Mouse (Mus musculus): ENCODE data around the gene Tspo2. TPM values are rescaled to one million over a fixed set of nuclear protein-coding genes. Genes with fewer than 3 reads are reported as not detected.

Gene Tspo2
- polyA plus RNA-seq, 2 experiments = 168 to 210 TPM

DNA sequence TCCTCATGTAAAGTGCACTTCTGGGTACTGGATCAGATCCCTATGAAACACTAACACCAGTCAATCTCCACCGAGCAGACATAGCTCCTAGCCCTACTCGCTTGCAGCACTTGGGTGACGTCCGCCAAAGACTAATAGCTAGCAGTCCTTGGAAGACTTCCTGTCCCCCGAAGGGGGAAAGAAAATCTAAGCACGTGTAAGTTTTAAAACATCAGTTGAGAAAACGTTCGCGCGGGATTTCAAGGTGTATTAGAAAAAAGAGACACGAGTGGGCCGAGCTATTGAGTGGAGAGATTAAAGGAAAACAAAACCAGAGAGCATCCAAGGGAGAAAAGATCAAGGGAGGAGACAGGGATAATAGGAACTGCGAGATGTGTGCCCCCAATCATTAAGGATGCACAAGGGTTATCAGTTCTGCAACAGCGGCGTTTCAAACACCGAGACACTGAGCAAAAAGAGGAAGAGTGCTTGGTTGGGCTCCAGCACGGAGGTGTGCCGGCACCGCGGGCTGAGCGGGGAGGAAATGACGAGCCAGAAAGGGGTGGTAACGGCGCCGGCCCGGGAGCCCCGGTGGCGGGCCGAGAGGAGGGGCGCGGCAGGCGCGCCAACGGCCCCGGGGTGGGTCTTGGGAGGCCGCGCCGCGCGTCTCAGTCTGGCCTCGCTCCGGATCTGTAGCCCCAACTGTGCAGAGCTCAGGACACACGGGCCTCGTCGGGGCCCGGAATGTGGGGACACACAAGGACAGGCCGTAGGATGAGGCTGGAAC, 42.6 kb downstream of the Tspo2 start:
- Histone ChIP-seq H3K4me2 (ENCODE audit: low read depth) (peak overlapping the region; percentile 94), H3K27ac (peak overlapping the region; percentile 99), H3K4me3 (ENCODE audit: insufficient read depth in 1 of 2, low read depth in 2 of 2, low read length in 2 of 2) (peak overlapping the region; percentile 80 to 91), H3K9me3 (ENCODE audit: control insufficient read depth, low read length) (no peaks in the 10 kb centered on the region), H3K9ac (replicated peaks) (peak overlapping the region; percentile 97), H3K36me3 (replicated peaks; ENCODE audit: control insufficient read depth, insufficient read depth, low read depth) (peaks cover 16% of the 10 kb centered on the region), H3K27me3 (ENCODE audit: control insufficient read depth, insufficient read depth, low read length) (no peaks in the 10 kb centered on the region), H3K4me1 (replicated peaks; ENCODE audit: control insufficient read depth in 2 of 2, insufficient read depth in 2 of 2, low read length in 1 of 2) (peaks cover 43 to 49% of the 10 kb centered on the region in 2 experiments)
- TF ChIP-seq EP300 (IDR thresholded peaks at IDR 0.05; ENCODE audit: low read depth) (no peak; the same call in 1 of the 2 replicates), CTCF (IDR thresholded peaks at IDR 0.05; ENCODE audit: low read depth) (no peak)
- peak; percentile 62 to 67 (median 66) for DNase-seq (ENCODE audit: low read depth in 3 of 3, low spot score in 3 of 3)
- ATAC-seq (ENCODE audit: insufficient read depth) = peak; percentile 50
- WGBS (ENCODE audit: insufficient replicate concordance) = under 1% methylated on average over 47 of the region's 47 CpGs

DNA sequence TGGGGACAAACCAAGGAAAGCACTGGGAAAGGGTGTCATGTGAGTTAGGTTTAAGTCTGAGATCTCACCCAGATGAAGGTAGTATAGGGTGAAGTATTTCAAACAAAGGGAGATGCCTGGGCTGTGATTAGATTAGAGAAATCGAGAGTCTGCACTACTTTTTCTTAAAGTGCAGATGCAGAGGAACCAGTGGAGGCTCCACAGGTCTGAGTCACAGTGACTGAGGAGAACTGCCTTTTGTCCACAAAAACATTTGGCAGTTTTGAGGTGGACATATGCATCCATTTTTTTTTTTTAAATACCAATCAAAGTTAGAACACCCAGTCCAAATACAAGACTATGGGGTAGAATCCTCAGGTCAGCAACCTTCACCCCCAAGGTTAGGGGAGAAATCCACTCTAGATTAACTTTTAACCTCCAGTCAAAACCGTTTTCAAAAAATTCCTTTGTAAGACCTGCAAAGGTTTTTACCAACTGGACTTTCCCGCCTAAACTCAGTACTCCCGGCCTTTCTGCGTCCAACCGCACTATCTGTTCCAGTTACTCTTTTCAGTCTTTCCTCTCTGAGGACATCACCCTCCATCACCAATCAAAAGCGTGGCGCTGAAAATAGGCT, 43.3 kb downstream of the Tspo2 start:
- Histone ChIP-seq H3K9ac (replicated peaks) (peak overlapping the region; percentile 97), H3K36me3 (replicated peaks; ENCODE audit: control insufficient read depth, insufficient read depth, low read depth) (peaks cover 16% of the 10 kb centered on the region), H3K4me1 (replicated peaks; ENCODE audit: control insufficient read depth in 2 of 2, insufficient read depth in 2 of 2, low read length in 1 of 2) (peaks cover 43 to 49% of the 10 kb centered on the region in 2 experiments), H3K4me3 (ENCODE audit: insufficient read depth in 1 of 2, low read depth in 2 of 2, low read length in 2 of 2) (peak overlapping the region; percentile 80 to 91), H3K27me3 (ENCODE audit: control insufficient read depth, insufficient read depth, low read length) (no peaks in the 10 kb centered on the region), H3K4me2 (ENCODE audit: low read depth) (peak overlapping the region; percentile 94), H3K9me3 (ENCODE audit: control insufficient read depth, low read length) (no peaks in the 10 kb centered on the region), H3K27ac (peak overlapping the region; percentile 99)
- TF ChIP-seq CTCF (IDR thresholded peaks at IDR 0.05; ENCODE audit: low read depth) = no peak
- DNase-seq (ENCODE audit: low read depth in 3 of 3, low spot score in 3 of 3) (no peak), ATAC-seq (ENCODE audit: insufficient read depth) (no peak)
- WGBS (ENCODE audit: insufficient replicate concordance) = 3% methylated on average over 8 of the region's 8 CpGs

DNA sequence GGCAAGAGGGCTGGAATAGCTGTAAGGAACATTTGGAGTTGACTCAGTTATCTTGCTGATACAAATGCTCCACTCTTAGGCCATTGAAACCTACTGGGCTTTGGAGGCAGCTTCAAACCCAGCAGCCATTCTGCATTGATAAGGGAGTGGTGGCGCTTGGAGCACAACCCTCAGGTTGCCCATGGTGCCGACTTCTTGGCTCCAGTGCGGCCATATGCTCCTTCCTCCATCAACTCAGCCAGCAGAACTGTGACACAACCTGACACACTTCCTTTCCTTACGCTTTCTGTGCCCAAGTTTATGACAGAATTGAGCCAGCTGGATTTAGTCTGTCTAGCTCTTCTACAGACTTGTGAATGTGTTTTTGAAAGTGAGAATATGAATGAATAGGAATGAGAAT, 44.2 kb downstream of the Tspo2 start:
- Histone ChIP-seq H3K4me1 (replicated peaks; ENCODE audit: control insufficient read depth in 2 of 2, insufficient read depth in 2 of 2, low read length in 1 of 2) (peaks cover 45 to 52% of the 10 kb centered on the region in 2 experiments), H3K9me3 (ENCODE audit: control insufficient read depth, low read length) (no peaks in the 10 kb centered on the region), H3K4me3 (ENCODE audit: insufficient read depth in 1 of 2, low read depth in 2 of 2, low read length in 2 of 2) (peak overlapping the region; percentile 43 to 91), H3K36me3 (replicated peaks; ENCODE audit: control insufficient read depth, insufficient read depth, low read depth) (peaks cover 11% of the 10 kb centered on the region), H3K27me3 (ENCODE audit: control insufficient read depth, insufficient read depth, low read length) (no peaks in the 10 kb centered on the region), H3K27ac (peak overlapping the region; percentile 99), H3K9ac (replicated peaks) (peak overlapping the region; percentile 97), H3K4me2 (ENCODE audit: low read depth) (peak overlapping the region; percentile 94)
- TF ChIP-seq EP300 (IDR thresholded peaks at IDR 0.05; ENCODE audit: low read depth) (peak; percentile 6; the same call in 1 of the 2 replicates), CTCF (IDR thresholded peaks at IDR 0.05; ENCODE audit: low read depth) (no peak)
- DNase-seq (ENCODE audit: low read depth in 3 of 3, low spot score in 3 of 3) = peak in 1 of 3 experiments; percentile 50
- 22% methylated on average over 4 of the region's 4 CpGs for WGBS (ENCODE audit: insufficient replicate concordance)
- no peak for ATAC-seq (ENCODE audit: insufficient read depth)

DNA sequence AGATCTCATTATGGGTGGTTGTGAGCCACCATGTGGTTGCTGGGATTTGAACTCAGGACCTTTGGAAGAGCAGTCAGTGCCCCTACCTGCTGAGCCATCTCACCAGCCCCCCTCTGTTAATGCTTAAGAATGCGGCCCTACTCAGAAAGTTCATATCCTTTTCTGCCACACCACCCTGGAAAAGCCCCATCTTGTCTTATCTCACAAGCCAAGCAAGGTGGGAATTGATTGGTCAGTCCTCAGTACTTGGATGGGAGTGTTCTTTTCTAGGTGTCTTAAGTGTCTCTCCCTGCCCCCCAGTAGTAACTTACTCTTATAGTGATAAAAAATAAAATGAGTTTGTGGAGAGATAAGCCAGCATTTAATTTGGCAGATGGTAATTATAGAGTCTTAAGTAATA, 46.6 kb downstream of the Tspo2 start:
- no peaks in the 10 kb centered on the region for H3K9me3 ChIP-seq (ENCODE audit: control insufficient read depth, low read length)
- peak overlapping the region; percentile 43 for H3K4me2 ChIP-seq (ENCODE audit: low read depth)
- TF ChIP-seq EP300 (IDR thresholded peaks at IDR 0.05; ENCODE audit: low read depth) (peak; percentile 68), CTCF (IDR thresholded peaks at IDR 0.05; ENCODE audit: low read depth) (no peak)
- ATAC-seq (ENCODE audit: insufficient read depth) = peak; percentile 3; the same call in 1 of the 2 replicates
- H3K4me3 ChIP-seq (ENCODE audit: insufficient read depth in 1 of 2, low read depth in 2 of 2, low read length in 2 of 2) = no peak overlapping the region
- peak in 1 of 3 experiments; percentile 85 for DNase-seq (ENCODE audit: low read depth in 3 of 3, low spot score in 3 of 3)
- peaks cover 34 to 43% of the 10 kb centered on the region in 2 experiments for H3K4me1 ChIP-seq (replicated peaks; ENCODE audit: control insufficient read depth in 2 of 2, insufficient read depth in 2 of 2, low read length in 1 of 2)
- peaks cover 18% of the 10 kb centered on the region for H3K36me3 ChIP-seq (replicated peaks; ENCODE audit: control insufficient read depth, insufficient read depth, low read depth)
- no peak overlapping the region for H3K9ac ChIP-seq (replicated peaks)
- WGBS (ENCODE audit: insufficient replicate concordance) = 18% methylated on average over 1 of the region's 1 CpGs
- no peaks in the 10 kb centered on the region for H3K27me3 ChIP-seq (ENCODE audit: control insufficient read depth, insufficient read depth, low read length)
- peak overlapping the region; percentile 0 for H3K27ac ChIP-seq

DNA sequence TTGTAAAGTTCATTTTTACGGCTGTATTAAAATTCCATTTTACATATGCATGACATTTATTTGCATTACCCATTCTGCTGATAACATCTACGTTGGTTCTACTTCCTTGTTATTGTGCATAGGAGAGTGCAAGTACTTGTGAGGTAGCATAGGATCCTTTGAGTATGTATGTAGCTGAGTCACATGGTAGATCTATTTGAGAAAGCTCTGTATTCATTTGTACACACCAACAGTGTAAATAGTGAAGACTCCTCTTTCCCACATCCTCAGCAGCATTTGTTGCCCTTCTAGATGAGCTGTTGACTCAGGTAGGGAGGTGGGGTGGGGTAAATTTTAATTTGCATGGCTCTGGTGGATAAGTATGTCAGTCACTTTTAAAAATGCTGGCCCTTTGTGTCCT, 47.5 kb downstream of the Tspo2 start:
- Histone ChIP-seq H3K4me2 (ENCODE audit: low read depth) (no peak overlapping the region; the same call in 1 of the 2 replicates), H3K36me3 (replicated peaks; ENCODE audit: control insufficient read depth, insufficient read depth, low read depth) (peaks cover 27% of the 10 kb centered on the region), H3K4me1 (replicated peaks; ENCODE audit: control insufficient read depth in 2 of 2, insufficient read depth in 2 of 2, low read length in 1 of 2) (peaks cover 34 to 43% of the 10 kb centered on the region in 2 experiments), H3K27ac (no peak overlapping the region), H3K4me3 (ENCODE audit: insufficient read depth in 1 of 2, low read depth in 2 of 2, low read length in 2 of 2) (no peak overlapping the region), H3K9ac (replicated peaks) (no peak overlapping the region), H3K27me3 (ENCODE audit: control insufficient read depth, insufficient read depth, low read length) (no peaks in the 10 kb centered on the region), H3K9me3 (ENCODE audit: control insufficient read depth, low read length) (no peaks in the 10 kb centered on the region)
- DNase-seq (ENCODE audit: low read depth in 3 of 3, low spot score in 3 of 3) = no peak
- ATAC-seq (ENCODE audit: insufficient read depth) = no peak
- 58% methylated on average over 2 of the region's 2 CpGs for WGBS (ENCODE audit: insufficient replicate concordance)
- TF ChIP-seq CTCF (IDR thresholded peaks at IDR 0.05; ENCODE audit: low read depth) = no peak
- TF ChIP-seq EP300 (IDR thresholded peaks at IDR 0.05; ENCODE audit: low read depth) = no peak

Measured in liver, embryonic 14.5 days (tissue).